Mouse (Mus musculus) gastrocnemius, postnatal 10 days (tissue): Measurements from ENCODE around the gene Abcc8. TPM values are rescaled to one million over a fixed set of nuclear protein-coding genes. Genes with fewer than 3 reads are reported as not detected.

ENCODE experiments used
- DNase-seq: peaks from one replicate; pipeline ENCODE4 v3.0.0; 2021; ENCODE audit warnings: mixed read lengths
- total RNA-seq, 2 experiments: library from RNA; stranded (reverse); gene quantifications; 2 replicates each; pipeline ENCODE4 v1.2.3; 2021

The Abcc8 gene
- total RNA-seq, 2 experiments from 2014 or later: 2.5 to 2.8 TPM

GRCm38 (mm10) chr7:46105484-46105883 is 74.3 kb downstream of the Abcc8 start:
- no peak for DNase-seq

DNA sequence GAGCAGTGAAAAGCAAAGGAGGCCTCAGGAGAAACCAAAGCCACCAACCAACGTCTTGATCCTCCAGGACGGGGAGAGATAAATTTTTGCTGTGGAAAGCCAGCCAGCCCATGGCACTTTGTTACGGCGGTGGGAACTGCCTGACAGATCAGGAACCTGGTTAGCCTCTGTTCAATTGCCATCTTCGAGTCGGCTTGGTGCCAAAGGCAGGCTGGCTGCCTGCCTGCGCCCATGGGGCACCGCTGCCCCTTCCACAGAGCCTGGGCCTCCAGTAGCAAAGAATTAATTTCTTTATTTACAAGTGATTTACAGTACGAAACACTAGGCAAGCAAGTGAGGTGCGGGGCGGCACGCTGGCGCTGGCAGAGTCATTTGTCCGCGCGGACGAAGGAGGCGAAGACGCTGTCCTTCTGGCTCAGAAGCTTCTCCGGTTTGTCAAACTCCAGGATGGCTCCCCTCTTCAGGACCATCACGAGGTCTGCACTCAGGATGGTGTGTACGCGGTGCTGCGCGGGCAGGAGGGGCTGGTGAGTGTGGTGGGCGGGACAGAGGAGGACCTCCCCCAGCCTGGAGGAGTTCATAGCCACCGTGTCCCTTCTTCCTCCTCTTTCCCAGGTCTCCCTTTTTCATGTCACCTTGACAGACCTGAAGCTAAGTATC is 75.4 kb downstream of the Abcc8 start:
- DNase-seq: no peak

- DNase-seq: no peak
Observed at GRCm38 (mm10) chr7:46103771-46104170, 76.1 kb downstream of the Abcc8 start.

DNA sequence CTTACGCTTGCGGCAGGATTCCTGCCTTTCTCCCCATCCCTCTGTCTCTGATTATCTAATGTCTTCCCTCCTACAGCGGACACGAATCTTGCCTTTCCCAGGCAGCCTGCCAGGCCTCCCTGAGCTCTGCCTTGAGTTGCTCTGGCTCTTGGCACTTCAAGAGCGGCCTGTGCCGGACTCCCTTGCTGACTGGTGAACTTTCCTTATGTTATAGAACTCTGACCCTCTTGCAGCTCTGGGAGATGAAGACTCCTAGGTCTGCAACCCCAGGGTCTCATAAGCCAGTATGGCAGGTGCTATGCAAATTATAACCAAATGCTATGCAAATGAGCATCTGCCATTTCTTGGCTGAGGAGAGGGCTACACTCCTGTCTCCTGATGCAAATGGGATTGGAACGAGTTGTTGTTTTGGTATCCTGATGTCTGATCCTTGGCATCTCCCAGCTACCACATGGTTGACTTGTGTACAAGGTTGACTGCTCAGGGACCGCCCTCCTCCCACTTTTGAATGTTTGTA is 76.7 kb downstream of the Abcc8 start:
- peak; percentile 44 for DNase-seq

DNA sequence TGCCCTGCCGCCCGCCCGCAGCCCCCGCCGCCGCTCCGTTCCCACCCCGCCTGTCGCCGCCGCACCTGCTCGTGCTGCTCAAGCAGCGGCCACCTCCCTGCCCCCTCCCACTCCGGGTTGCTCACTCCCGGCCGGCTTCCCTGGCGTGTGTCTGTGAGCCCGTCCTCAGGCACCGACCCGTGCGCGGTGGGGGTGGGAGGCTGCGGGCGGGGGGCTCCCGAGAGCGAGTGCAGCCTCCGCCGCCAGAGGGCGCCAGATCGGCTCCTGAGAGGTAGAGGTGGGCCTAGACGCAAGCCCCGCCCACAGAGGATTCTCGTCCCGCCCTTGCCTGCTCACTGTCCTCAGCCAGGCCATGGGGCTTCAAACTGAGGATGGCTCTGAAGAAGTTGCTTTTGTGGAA is 79.3 kb downstream of the Abcc8 start, which contains the start of gene Kcnj11:
Gene Kcnj11, minus strand, starts transcription at position 202 of the 400 bp plus-strand sequence.
- peak; percentile 90 for DNase-seq

- DNase-seq: no peak
Observed at GRCm38 (mm10) chr7:46099682-46100081, 80.2 kb downstream of the Abcc8 start.

- no peak for DNase-seq
Observed at GRCm38 (mm10) chr7:46098919-46099286, 80.9 kb downstream of the Abcc8 start.

DNA sequence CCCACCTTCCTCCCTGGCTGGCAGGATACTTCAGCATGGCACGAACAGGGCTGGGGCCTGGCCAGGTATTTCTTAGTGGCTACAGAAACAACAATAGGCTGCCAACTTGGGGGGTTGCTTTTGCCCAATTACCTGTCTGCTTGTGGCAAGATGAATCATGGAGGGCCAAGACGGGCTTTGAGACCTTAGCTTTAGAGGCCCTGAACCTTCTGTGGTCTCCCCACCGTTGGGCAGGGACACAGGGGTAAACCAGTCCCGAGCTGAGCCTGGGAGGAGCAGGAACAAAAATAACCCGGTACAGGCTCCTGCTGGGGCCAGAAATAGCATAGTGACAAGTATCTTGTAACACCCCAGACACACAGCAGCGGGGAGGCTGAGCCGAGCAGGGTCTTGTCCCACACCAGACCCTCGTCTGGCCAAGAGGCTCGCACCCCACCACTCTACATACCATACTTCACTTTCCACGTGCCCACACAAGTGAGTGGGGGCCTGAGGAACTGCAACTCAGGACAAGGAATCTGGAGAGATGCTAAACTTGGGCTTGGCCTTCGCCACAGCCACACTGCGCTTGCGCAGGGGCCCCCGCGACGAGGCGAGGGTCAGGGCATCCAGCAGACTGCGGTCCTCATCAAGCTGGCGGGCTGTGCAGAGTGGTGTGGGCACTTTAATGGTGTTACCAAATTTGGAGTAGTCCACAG is 81.5 kb downstream of the Abcc8 start:
- DNase-seq: peak; percentile 38

DNA sequence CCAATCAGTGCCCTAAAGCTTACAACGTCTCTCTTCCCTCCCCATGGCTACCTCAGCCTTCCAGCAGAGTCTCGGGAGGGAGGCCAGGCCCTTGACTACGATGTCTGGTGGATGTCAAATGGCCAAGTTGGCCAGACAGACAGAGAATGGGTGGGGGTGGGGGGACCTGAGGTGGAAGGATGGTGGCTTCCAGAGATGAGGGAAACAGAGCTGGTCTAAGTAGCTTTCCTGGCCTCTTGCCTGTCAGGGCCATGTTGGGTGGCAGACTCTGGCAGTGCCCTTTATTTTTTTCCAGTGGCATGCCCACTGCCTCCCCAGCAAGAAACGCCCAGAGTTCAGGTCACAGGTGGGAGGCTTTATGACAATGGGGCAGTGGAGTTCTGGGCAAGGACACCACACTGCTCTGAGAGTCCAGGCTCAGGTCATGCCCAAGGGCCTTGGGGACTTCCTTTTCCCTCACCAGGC is 82.5 kb downstream of the Abcc8 start:
- peak; percentile 41 for DNase-seq

DNA sequence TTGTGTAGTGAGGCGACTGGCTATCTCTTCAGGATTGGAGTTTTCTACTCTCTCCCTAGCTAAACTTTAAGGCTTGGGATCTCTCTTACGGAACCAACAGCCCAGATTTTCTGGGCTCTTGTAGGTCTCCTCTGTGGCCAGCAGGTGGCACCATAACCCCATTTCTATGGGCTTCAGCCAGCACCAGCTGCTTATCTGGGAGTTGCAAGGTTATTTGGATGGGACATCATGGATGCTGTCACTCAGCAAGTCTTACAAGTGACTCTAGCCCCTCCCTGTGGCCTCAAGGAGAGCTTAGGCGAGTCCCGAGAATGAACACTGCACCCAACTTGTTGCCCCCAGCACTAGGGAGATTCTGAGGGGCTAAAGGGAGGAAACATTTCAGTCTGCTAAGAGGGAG is 83.7 kb downstream of the Abcc8 start:
- peak; percentile 71 for DNase-seq

DNA sequence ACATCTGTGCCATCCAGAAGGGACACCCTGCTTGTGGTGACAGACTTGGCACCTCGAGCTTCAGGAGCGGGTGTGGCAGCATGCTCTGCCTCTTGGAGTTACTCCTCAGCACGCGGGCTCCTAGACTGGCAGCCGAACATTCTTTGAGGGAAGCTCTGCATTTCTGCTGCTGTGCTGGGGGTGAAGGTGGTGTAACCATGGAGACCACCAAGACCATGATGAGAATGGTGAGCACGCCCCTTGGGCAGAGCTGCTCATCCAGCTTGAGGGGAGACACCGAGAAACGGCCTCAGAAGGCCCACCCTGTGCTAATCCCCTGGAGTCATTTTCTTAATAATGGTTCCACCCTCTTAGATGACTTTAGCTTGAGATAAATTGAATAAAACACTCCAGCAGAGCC is 87.0 kb downstream of the Abcc8 start:
- DNase-seq: no peak

DNA sequence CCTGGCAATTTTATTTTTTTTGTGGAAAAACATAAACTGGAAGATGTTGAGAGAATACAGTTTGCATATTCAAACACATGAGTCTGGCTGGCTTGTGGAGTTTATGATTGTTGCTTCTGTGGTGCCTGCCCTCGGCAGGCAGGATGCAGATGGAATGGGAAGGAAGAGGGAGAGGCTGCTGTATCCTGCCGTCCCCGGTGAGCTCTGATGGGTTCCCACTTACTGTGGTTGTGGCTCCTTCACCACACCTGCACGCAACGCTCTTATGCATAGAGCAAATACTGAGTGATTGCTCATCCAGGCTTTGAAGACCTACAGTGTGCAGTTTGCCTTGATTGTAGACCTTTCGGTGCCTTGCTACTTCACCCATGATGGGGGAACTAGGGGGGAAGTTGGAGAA is 91.6 kb downstream of the Abcc8 start:
- no peak for DNase-seq

GRCm38 (mm10) chr7:46086378-46086777 is 93.5 kb downstream of the Abcc8 start:
- no peak for DNase-seq

GRCm38 (mm10) chr7:46084839-46085513 is 94.9 kb downstream of the Abcc8 start:
- no peak for DNase-seq

DNA sequence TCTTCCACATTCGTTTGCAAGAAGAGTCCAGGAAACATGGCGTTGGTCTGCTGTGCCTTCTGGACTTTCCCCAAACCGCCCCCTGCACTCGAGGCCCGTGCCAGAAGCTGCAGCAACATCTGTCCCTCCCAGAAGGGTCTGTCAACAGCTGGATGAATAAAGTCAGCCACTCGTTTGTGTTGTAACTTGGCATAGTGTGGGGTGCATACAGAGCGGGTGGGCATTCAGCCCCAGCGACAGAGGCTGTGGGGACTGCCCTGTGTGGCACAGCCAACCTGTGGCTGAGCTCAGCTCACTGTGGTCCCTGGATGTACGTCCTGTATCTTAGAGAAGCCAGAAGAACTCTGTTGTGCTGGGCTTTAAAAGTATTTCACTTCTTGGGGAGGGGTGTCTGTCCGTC is 95.8 kb downstream of the Abcc8 start:
- DNase-seq: no peak

GRCm38 (mm10) chr7:46077675-46078074 is 102.2 kb downstream of the Abcc8 start:
- no peak for DNase-seq

- DNase-seq: no peak
Observed at GRCm38 (mm10) chr7:46076844-46077243, 103.0 kb downstream of the Abcc8 start.

DNA sequence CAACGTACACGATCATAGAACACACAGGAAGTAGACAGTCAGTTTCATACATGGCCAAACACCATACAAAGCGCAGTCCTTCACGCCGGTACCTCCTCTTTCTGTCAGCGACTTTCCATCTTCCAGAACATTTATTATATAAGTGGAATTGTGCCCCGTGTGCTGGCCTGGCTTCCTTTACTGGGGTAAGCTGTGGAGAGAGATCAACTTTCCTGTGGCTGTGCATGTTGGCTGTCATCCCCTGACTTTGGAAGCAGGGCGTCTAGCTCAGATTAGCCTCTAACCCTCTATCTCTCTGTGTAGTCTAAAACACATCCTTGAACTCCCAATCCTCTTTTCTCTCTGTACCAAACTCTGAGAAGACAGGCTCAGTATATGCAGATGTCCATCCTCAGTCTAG is 111.0 kb downstream of the Abcc8 start:
- DNase-seq: no peak

DNA sequence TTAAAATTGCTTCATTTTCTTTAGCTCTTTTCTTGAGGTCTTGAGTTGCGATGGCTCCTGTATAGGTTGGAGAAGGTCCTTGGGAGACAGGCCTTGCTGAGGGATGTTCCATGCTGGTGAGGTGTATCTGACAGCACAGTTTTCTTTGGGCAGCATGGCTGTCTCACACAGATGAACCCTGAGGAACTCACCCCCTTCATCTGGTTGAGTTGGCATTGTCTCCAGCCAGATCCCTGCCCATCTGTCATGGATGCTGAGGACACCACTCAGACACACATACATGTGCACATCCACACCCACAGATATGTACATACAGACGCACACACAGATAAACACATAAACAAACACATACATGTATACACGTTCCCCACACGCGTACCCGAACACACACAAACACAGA is 116.5 kb downstream of the Abcc8 start:
- DNase-seq: no peak

- no peak for DNase-seq
Observed at GRCm38 (mm10) chr7:46061614-46062013, 118.2 kb downstream of the Abcc8 start.

DNA sequence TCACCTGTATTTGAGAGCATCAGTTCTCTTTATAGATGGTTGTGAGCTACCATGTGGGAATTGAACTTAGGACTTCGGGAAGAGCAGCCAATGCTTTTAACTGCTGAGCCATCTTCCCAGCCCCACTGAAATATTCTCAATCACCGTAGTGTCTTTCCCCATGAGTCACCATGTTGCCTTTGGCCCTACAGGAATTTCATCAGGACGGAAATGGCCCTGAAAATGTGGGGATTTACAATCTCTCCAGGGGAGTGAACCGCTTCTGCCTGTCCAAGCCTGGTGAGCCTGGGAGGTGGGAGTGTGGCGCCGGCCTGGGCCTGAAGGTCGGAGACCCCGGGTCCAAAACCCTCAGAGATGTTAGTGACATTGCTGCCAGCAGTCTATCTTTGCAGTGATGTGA is 119.1 kb downstream of the Abcc8 start:
- DNase-seq: no peak

DNA sequence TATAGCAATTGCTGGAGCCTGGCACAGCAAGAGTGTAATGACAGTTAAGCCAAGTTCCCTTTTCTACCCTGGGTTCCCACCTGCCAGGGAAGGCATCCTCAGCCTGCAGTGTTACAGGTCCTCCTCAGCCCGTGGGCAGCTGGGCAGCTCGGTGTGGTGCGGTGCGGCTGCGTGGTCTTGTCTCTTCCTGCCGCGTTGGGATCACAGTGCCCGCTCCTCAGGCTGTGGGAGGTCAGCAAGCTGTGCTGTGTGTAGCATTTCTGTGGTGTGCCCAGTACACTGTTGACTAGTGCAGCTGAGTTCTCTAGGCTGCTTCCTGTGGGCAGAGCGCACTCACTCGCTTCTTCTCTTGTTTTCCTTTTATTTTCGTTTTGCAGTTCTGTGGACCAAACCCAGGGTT is 121.0 kb downstream of the Abcc8 start:
- no peak for DNase-seq
